Mouse (Mus musculus) limb, embryonic 15.5 days (tissue): ENCODE results near the gene Pik3c2b. TPM values are rescaled to one million over a fixed set of nuclear protein-coding genes. Genes with fewer than 3 reads are reported as not detected.
"Not testable (repeated sequence)": the region's sequence is repeated elsewhere in the genome, so short reads cannot be mapped to it uniquely, and the experiment has no call there.

Experiments
- ATAC-seq: fragments of 200-750 bp; cut with Nextera tagmentation; 2 replicates; pipeline ENCODE4 v1.8.0; 2017; ENCODE audit warnings: low read depth, moderate TSS enrichment; ENCODE audit not compliant: insufficient number of reproducible peaks, low FRiP score, low TSS enrichment
- H3K27ac ChIP-seq: fragments of 300-500 bp; sonication (generic); 2 replicates; pipeline ENCODE4 v1.5.1; 2015; ENCODE audit warnings: moderate library complexity, mild to moderate bottlenecking, inconsistent platforms
- H3K27me3 ChIP-seq: fragments of 300-500 bp; sonication (generic); 2 replicates; pipeline ENCODE4 v1.6.1; 2015; ENCODE audit warnings: inconsistent platforms
- H3K36me3 ChIP-seq: fragments of 300-500 bp; sonication (generic); 2 replicates; pipeline ENCODE4 v1.6.1; 2015; ENCODE audit warnings: inconsistent platforms
- H3K4me1 ChIP-seq: fragments of 300-500 bp; sonication (generic); 2 replicates; pipeline ENCODE4 v1.6.1; 2015; ENCODE audit warnings: inconsistent platforms
- H3K4me2 ChIP-seq: fragments of 300-500 bp; sonication (generic); 2 replicates; pipeline ENCODE4 v1.6.1; 2015; ENCODE audit warnings: mild to moderate bottlenecking, inconsistent platforms
- H3K4me3 ChIP-seq: fragments of 300-500 bp; sonication (generic); 2 replicates; pipeline ENCODE4 v1.5.1; 2015; ENCODE audit warnings: mild to moderate bottlenecking, inconsistent platforms
- H3K9ac ChIP-seq: fragments of 300-500 bp; sonication (generic); 2 replicates; pipeline ENCODE4 v1.6.1; 2015; ENCODE audit warnings: inconsistent platforms
- H3K9me3 ChIP-seq: fragments of 300-500 bp; sonication (generic); 2 replicates; pipeline ENCODE4 v1.6.1; 2016; ENCODE audit warnings: inconsistent platforms
- WGBS: fragments of 180-500 bp; shearing (Covaris S2); methylation state at CpG from one replicate; pipeline ENCODE4 v1.1.7; 2015; 5-methylcytosine and 5-hydroxymethylcytosine counted together
- polyA plus RNA-seq: library from polyadenylated mRNA; unstranded; fragments of >200 nt; fragmentation: Nextera tagmentation; extraction: Ambion mirVana; gene quantifications from 2 replicates; pipeline ENCODE4 v1.2.1, GENCODE M21; 2015

Pik3c2b gene
- polyA plus RNA-seq, 1 experiment from 2014 or later = 6.8 TPM

DNA sequence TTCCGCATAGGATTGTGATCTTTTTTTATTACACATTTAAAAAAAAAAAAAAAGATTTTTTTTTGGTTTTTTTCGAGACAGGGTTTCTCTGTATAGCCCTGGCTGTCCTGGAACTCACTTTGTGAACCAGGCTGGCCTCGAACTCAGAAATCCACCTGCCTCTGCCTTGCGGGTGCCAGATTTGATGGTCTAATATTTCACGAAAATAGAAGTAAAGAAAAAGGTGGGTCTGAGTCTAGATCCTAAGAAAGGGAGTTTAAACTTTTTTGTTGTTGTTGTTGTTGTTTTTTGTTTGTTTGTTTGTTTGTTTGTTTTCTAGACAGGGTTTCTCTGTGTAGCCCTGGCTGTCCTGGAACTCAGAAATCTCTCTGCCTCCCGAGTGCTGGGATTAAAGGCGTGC is 10.8 kb upstream of the Pik3c2b start:
- H3K9ac ChIP-seq, H3K4me3 ChIP-seq, H3K9me3 ChIP-seq, H3K4me2 ChIP-seq, H3K36me3 ChIP-seq, H3K27me3 ChIP-seq, H3K27ac ChIP-seq, ATAC-seq: not testable (repeated sequence)
- 69% methylated on average over 7 of the region's 7 CpGs for WGBS
- H3K4me1 ChIP-seq = peaks cover 10% of the 10 kb centered on the region

DNA sequence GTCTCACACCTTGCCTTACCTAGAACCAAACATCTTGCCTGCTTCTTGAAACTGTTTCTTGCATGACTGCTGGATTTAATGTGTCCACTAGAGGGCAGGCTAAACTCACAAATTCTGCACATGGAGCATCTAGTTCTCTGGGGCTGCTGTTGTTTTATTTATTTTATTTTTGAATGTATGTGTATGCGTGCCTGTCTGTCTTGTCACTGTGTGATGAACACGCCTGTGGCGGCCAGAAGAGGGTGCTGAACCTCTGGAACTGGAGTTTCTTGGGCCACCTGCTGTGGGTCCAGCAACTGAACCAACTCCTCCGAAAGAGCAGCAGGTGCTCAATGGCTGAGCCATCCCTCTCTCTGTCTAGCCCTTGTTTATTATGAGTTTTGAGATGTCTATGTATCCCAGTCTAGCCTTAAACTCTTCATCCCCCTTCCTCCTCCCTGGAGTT is 5.9 kb upstream of the Pik3c2b start:
- 0 out of 2 replicates have a peak, but pooled peaks cover 3% of the 10 kb centered on the region for H3K4me1 ChIP-seq
- H3K9me3 ChIP-seq = no peaks in the 10 kb centered on the region
- no peak for ATAC-seq
- H3K36me3 ChIP-seq = no peaks in the 10 kb centered on the region
- H3K4me3 ChIP-seq = no peak overlapping the region
- H3K27ac ChIP-seq = no peak overlapping the region
- H3K9ac ChIP-seq = no peak overlapping the region
- H3K4me2 ChIP-seq = no peak overlapping the region
- 15% methylated on average over 4 of the region's 4 CpGs for WGBS
- no peaks in the 10 kb centered on the region for H3K27me3 ChIP-seq

DNA sequence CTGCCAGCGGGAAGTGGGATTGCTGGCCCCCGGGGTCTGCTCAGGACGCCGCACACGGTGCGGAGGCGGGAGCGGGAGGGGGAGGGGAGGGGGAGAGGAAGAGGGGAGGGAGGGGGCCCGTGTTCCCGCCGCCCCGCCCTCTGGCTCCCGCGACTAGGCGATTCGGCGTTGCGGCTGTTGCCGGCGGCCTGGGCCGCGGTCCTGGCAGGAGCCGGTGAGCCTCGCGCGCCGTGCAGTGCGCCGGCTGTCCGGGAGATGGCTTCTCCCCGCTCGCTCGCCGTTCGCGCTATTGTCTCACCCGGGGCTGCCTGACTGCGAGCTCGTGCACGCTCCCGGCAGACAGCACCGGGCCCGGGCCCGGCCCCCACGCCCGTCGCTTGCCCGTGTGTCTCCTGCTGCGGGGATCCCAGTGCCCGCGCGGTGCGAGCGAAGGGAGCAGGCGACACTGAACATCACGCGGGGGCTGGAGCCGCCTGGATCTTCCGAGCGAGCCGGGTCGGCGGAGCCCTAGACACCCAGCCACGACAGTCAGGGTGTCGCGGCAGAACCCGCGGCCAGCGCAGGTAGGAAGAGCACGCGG is 484 bp downstream of the Pik3c2b start:
- Histone ChIP-seq H3K36me3 (no peaks in the 10 kb centered on the region), H3K9me3 (no peaks in the 10 kb centered on the region), H3K4me2 (peak overlapping the region; percentile 93), H3K4me1 (peaks cover 35% of the 10 kb centered on the region), H3K27ac (peak overlapping the region; percentile 91), H3K27me3 (no peaks in the 10 kb centered on the region), H3K9ac (peak overlapping the region; percentile 89), H3K4me3 (peak overlapping the region; percentile 83)
- ATAC-seq = peak; percentile 75
- under 1% methylated on average over 63 of the region's 71 CpGs for WGBS

DNA sequence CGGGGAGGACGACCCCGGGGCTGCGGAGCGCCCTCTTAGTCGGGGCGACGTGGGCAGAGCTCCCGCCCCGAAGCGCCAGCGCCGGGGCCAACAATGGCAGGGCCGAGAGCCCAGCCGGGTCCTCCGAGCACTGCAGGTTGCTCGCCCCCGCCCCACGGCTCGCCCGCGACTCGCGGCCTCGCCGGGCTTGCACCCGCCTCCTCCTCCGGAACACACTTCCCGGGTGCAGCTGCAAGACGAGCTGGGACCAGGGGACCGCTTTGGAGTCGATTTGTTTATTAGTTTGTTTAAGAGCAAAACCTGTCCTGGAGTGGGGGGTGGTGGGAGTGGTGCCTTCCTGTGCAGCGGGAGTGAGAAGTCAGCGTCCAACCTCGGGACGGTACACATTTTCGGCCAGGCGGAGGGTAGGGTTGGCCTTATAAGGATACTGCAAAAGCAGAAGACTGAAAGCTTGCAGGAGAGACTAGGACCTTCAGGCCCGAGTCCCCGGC is 1.0 kb downstream of the Pik3c2b start:
- peak overlapping the region; percentile 93 for H3K4me2 ChIP-seq
- peak overlapping the region; percentile 83 for H3K4me3 ChIP-seq
- no peak; the same call in 1 of the 2 replicates for ATAC-seq
- under 1% methylated on average over 39 of the region's 40 CpGs for whole genome bisulfite sequencing
- no peaks in the 10 kb centered on the region for H3K36me3 ChIP-seq
- peak overlapping the region; percentile 89 for H3K9ac ChIP-seq
- H3K27ac ChIP-seq = peak overlapping the region; percentile 91
- peaks cover 35% of the 10 kb centered on the region for H3K4me1 ChIP-seq
- H3K9me3 ChIP-seq = no peaks in the 10 kb centered on the region
- H3K27me3 ChIP-seq = no peaks in the 10 kb centered on the region

DNA sequence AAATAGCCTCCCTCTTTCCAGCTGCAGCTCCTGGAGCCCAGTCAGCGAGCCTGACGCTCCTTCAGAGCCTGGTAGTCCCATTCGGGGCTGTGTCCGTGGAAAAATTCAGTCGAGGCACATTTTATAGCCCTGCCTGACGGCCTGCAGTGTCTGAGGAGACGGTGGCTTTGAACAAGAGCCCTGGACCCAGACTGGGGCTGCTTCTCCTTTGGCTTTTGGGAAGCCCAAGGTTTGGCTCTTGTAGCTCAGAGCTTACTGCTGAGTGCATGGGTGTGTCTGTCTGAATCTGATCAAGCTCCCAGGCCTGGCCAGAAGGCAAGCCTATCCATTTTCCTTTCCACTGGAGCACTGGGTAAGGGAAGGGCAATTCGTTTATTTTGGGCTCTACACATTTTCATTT is 2.1 kb downstream of the Pik3c2b start:
- peaks cover 40% of the 10 kb centered on the region for H3K4me1 ChIP-seq
- H3K36me3 ChIP-seq = no peaks in the 10 kb centered on the region
- H3K27me3 ChIP-seq = no peaks in the 10 kb centered on the region
- H3K9ac ChIP-seq = no peak overlapping the region
- no peaks in the 10 kb centered on the region for H3K9me3 ChIP-seq
- no peak for ATAC-seq
- H3K4me2 ChIP-seq = peak overlapping the region; percentile 93
- peak overlapping the region; percentile 83 for H3K4me3 ChIP-seq
- peak overlapping the region; percentile 91 for H3K27ac ChIP-seq
- 27% methylated on average over 8 of the region's 8 CpGs for WGBS

DNA sequence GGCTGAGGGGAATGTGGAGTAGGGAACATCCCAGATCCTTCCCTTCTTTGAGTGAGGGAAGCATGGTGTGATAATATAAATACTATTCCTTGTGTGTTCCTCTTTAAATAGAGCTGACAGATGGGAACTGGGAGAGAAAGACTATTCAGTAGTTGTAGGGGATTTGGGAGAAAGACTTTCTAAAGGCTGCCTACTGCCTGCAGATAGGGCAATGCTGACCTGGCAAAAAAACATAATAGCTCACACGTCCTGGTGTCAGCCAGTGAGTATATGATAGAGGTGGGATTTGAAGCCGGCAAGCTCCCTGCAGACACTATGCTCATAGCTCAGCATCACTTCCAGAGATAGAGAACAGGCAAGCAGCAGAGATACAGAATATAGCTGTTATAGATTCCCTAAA is 3.2 kb downstream of the Pik3c2b start:
- Histone ChIP-seq H3K27ac (0 out of 2 replicates have a peak overlapping the region, but pooled peaks have one; percentile 91), H3K36me3 (no peaks in the 10 kb centered on the region), H3K4me3 (no peak overlapping the region), H3K4me2 (no peak overlapping the region), H3K9me3 (no peaks in the 10 kb centered on the region), H3K27me3 (no peaks in the 10 kb centered on the region), H3K4me1 (peaks cover 44% of the 10 kb centered on the region), H3K9ac (no peak overlapping the region)
- 53% methylated on average over 2 of the region's 2 CpGs for WGBS
- ATAC-seq = no peak

DNA sequence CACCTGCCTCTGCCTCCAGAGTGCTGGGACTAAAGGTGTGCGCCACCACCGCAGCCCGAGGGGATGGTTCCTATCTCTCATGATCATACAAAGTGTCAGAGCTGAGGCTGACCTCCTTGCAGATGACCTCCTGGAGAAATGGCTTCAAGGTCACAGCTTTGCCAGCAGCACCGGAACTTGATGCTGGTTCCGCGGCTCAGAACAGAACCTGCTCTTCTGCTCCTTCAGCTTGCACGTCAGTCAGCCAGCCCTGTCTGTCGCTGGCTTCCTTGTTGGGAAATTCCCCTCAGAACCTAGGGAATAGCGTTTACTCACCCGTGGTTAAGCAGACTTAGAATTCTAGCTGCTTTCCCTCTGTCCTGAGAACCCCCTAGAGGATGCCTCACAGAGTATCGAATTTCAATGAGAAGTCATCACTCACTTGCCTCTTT is 4.5 kb downstream of the Pik3c2b start:
- H3K9ac ChIP-seq = no peak overlapping the region
- WGBS = 34% methylated on average over 11 of the region's 11 CpGs

DNA sequence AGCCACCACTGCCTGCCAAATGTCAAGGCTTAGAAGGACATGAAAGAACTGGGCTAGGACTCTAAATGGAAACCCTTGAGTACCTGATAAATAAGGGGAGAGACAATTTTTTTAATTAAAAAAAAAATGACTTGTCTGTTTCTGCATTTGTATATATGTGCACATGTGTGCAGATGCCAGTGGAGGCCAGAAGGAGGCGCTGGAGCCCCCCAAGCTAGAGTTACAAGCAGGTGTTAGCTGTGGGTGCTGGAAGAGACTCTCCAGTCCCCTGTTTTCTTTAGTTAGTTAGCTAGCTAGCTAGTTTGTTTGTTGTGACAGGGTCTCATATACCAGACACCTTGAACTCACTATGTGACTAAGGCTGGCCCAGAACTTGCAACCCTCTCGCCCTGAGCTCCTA is 6.4 kb downstream of the Pik3c2b start:
- Histone ChIP-seq H3K4me1 (peaks cover 38% of the 10 kb centered on the region), H3K4me3 (no peak overlapping the region), H3K36me3 (no peaks in the 10 kb centered on the region), H3K4me2 (no peak overlapping the region), H3K9me3 (no peaks in the 10 kb centered on the region), H3K27me3 (no peaks in the 10 kb centered on the region), H3K9ac (no peak overlapping the region), H3K27ac (no peak overlapping the region)
- ATAC-seq = no peak
- WGBS = 78% methylated on average over 2 of the region's 2 CpGs

More for the DNA sequence above, 4.5 kb downstream of the Pik3c2b start:
- Histone ChIP-seq H3K4me2 (no peak overlapping the region), H3K27me3 (no peaks in the 10 kb centered on the region), H3K4me1 (peaks cover 43% of the 10 kb centered on the region), H3K27ac (no peak overlapping the region), H3K36me3 (no peaks in the 10 kb centered on the region), H3K9me3 (no peaks in the 10 kb centered on the region), H3K4me3 (no peak overlapping the region)
- ATAC-seq = no peak

DNA sequence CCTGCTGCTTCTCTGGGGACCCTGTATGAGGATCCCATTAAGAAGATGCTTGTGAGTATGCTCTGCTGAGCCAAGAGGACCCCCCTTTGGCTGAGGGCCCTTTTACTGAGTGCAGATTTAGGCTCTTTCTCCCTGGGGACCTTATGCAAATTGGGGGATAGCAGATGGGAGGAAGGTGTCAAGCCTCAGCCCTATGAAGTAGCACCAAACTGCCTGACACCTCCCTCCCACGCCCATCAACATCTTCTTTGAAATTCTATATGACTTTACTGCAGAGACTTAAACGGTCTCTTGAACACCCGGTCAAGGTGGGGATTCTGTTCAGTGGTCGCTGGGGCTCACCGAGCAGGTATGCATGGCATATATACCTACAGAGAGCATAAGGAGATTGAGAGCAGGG is 7.6 kb downstream of the Pik3c2b start:
- ATAC-seq = no peak
- WGBS = 32% methylated on average over 5 of the region's 5 CpGs
- H3K4me1 ChIP-seq = peaks cover 37% of the 10 kb centered on the region

DNA sequence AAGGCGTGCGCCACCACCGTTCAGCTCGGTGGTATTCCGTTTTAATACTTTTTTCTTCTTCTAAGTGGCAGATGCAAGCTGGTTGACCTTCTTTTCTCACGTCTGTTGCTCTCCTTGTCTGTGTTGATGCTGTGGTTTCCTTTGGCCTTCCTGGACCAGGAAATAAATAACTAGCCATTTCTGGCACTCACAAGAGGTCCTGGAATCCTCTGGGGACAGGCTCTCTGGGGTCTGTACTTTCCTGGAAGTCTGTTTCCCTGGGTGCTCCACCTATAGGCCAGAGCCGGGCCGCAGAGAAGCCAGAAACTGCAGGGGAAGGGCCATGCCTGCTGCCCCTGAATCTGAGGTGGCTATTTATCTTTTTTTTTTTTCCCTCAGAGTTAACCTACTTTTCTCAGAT is 8.9 kb downstream of the Pik3c2b start:
- no peaks in the 10 kb centered on the region for H3K27me3 ChIP-seq
- no peak for ATAC-seq
- H3K9me3 ChIP-seq = no peaks in the 10 kb centered on the region

More for the DNA sequence above, 7.6 kb downstream of the Pik3c2b start:
- no peaks in the 10 kb centered on the region for H3K36me3 ChIP-seq
- no peak overlapping the region for H3K4me3 ChIP-seq
- H3K9ac ChIP-seq = no peak overlapping the region
- H3K27ac ChIP-seq = no peak overlapping the region
- H3K4me2 ChIP-seq = no peak overlapping the region
- no peaks in the 10 kb centered on the region for H3K27me3 ChIP-seq
- H3K9me3 ChIP-seq = no peaks in the 10 kb centered on the region

DNA sequence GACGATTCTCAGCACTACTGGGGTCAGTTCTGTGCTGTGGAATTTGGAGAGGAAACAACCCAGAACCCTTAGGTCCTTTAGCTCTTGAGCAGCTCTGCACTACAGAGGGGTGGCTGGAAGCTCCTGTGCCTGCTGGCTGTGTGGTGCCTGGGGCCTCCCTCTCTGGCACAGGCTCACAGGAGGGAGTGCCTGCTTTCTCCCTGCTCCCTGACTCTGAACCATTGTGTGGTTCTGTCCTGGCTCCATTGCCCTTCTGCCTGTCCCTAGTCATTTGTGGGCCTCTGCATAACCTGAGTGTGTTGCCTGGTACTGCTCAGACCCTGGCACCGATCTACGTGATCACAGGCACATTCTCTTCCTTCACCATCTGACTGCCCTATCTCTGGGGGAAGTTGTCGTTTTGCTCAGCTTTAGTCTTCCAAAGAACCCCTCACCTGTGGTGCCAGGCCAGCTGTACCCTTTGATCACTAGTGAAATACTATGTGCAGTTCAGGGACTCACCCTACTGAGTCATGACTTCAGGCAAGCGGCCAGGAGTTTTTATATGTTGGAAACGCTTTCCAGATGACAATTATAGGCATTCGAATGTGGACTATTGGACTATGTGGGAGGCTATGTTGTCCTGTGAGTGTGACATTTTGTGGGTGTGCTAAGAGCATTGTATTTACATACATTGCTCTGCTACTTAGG is 12.0 kb downstream of the Pik3c2b start:
- Histone ChIP-seq H3K4me1 (peaks cover 33% of the 10 kb centered on the region), H3K27me3 (no peaks in the 10 kb centered on the region), H3K4me3 (no peak overlapping the region), H3K9me3 (no peaks in the 10 kb centered on the region), H3K36me3 (no peaks in the 10 kb centered on the region), H3K27ac (peak overlapping the region; percentile 57), H3K9ac (no peak overlapping the region), H3K4me2 (no peak overlapping the region)
- WGBS = 22% methylated on average over 7 of the region's 7 CpGs
- ATAC-seq = no peak

More for the DNA sequence above, 8.9 kb downstream of the Pik3c2b start:
- Histone ChIP-seq H3K4me1 (peaks cover 35% of the 10 kb centered on the region), H3K27ac (no peak overlapping the region), H3K4me3 (no peak overlapping the region), H3K4me2 (no peak overlapping the region), H3K36me3 (no peaks in the 10 kb centered on the region), H3K9ac (no peak overlapping the region)
- 74% methylated on average over 8 of the region's 8 CpGs for WGBS

DNA sequence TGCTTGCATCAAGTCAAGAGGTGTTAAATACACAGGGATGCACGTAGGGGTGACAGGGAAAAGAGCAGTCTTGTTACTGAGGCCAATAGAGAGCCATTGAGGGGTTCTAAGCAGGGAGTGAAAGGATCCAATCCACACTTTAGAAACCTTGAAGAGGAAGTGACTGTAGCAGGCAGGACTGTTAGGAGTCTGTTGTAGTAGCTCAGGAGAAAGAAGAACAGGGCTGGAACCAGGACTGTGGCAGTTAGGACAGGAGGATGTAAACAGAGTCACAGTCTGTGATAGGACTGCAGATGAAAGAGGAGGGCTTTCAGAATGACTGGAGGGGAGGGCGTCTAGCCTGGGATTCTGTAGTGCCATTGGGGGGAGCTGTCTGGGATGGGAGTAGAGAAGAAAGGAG is 14.1 kb downstream of the Pik3c2b start:
- H3K27ac ChIP-seq = no peak overlapping the region
- no peak for ATAC-seq
- no peaks in the 10 kb centered on the region for H3K27me3 ChIP-seq
- H3K4me2 ChIP-seq = no peak overlapping the region
- peaks cover 26% of the 10 kb centered on the region for H3K4me1 ChIP-seq
- 25% methylated on average over 2 of the region's 2 CpGs for WGBS
- H3K4me3 ChIP-seq = no peak overlapping the region
- no peaks in the 10 kb centered on the region for H3K9me3 ChIP-seq
- no peak overlapping the region for H3K9ac ChIP-seq
- no peaks in the 10 kb centered on the region for H3K36me3 ChIP-seq
